Comparison of ENCODE assay signal across 28 mouse cellular contexts in the genomic region with DNA sequence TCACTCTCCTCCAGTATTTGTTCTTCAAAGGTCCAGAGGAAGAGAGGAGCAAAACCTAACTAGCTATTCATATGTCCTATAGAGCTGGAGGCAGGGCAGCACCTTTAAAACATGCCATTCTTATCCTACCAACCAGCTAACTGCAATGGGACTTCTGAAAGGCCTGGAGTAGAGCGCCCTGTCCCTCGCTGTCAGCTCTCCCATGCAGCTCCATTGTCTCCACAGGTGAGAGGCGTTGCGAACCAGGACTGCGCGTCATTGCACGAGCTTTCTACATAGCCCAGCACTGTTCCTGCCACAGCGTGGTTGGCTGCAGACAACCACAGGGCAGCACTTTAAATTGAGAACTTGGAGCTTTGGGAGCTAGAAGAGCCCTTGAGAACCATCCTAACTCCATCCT.
"Had no signal": no experiment of that assay in that cellular context is flagged by ENCODE, and none has a peak within 500 bp of the region (broad histone marks: within the 10 kb centered on the region; RNA-seq: fewer than 3 reads in every experiment).

No protein-coding gene starts in this region.

- H3K4me1 ChIP-seq: embryonic facial prominence, embryonic 12.5 days; embryonic facial prominence, embryonic 15.5 days; forebrain, embryonic 10.5 days; forebrain, embryonic 12.5 days had no signal

- H3K4me2 ChIP-seq: embryonic facial prominence, embryonic 12.5 days; embryonic facial prominence, embryonic 13.5 days; embryonic facial prominence, embryonic 15.5 days; forebrain, embryonic 12.5 days; forebrain, embryonic 13.5 days; forebrain, embryonic 15.5 days had no signal

- DNase-seq: cerebellum, adult 18-20 months; cerebellum, adult 2 months; cerebellum, adult 8-10 months; cerebellum, adult 9-10 months; cerebellum, adult 9-11 months; cerebellum, postnatal 10 days; cerebellum, postnatal 14 days; cerebellum, postnatal 25 days; cerebellum, postnatal 36 days; embryo, embryonic 11 days; forebrain, postnatal 0 days; gastrocnemius, adult 2 months; gastrocnemius, postnatal 10 days; gastrocnemius, postnatal 14 days; gastrocnemius, postnatal 25 days; gastrocnemius, postnatal 36 days; heart, adult 18-20 months had no signal

- H3K27me3 ChIP-seq: embryonic facial prominence, embryonic 12.5 days; embryonic facial prominence, embryonic 13.5 days; embryonic facial prominence, embryonic 15.5 days; forebrain, embryonic 12.5 days; forebrain, embryonic 13.5 days; forebrain, embryonic 15.5 days had no signal

- H3K9me3 ChIP-seq: embryonic facial prominence, embryonic 10.5 days; embryonic facial prominence, embryonic 12.5 days; embryonic facial prominence, embryonic 15.5 days; forebrain, embryonic 10.5 days; forebrain, embryonic 12.5 days; forebrain, embryonic 13.5 days; forebrain, embryonic 15.5 days had no signal

- H3K36me3 ChIP-seq: embryonic facial prominence, embryonic 10.5 days; embryonic facial prominence, embryonic 12.5 days; embryonic facial prominence, embryonic 13.5 days; embryonic facial prominence, embryonic 15.5 days; forebrain, embryonic 10.5 days; forebrain, embryonic 12.5 days; forebrain, embryonic 15.5 days had no signal

- H3K4me3 ChIP-seq: embryonic facial prominence, embryonic 10.5 days; embryonic facial prominence, embryonic 12.5 days; embryonic facial prominence, embryonic 13.5 days; embryonic facial prominence, embryonic 15.5 days; erythroblast, embryonic 14.5 days; forebrain, embryonic 10.5 days; forebrain, embryonic 12.5 days; forebrain, embryonic 13.5 days; forebrain, embryonic 15.5 days; gastrocnemius, adult 2 months had no signal

- H3K9ac ChIP-seq: embryonic facial prominence, embryonic 12.5 days; embryonic facial prominence, embryonic 13.5 days; embryonic facial prominence, embryonic 15.5 days; forebrain, embryonic 12.5 days; forebrain, embryonic 13.5 days; forebrain, embryonic 15.5 days; forebrain, postnatal 0 days had no signal

- ATAC-seq: forebrain, embryonic 13.5 days; forebrain, embryonic 14.5 days; forebrain, embryonic 15.5 days; forebrain, embryonic 16.5 days; forebrain, postnatal 0 days had no signal

- H3K27ac ChIP-seq: embryonic facial prominence, embryonic 10.5 days; embryonic facial prominence, embryonic 12.5 days; embryonic facial prominence, embryonic 13.5 days; embryonic facial prominence, embryonic 15.5 days; forebrain, embryonic 10.5 days; forebrain, embryonic 12.5 days; forebrain, embryonic 13.5 days; forebrain, embryonic 15.5 days; gastrocnemius, adult 2 months had no signal
